Mouse (Mus musculus): ENCODE data around the gene Zfp775.

Zfp775 gene

GRCm38 (mm10) chr6:48628808-48629660 lies 27.2 kb downstream of the Zfp775 start:
- no peak for DNase-seq (ENCODE audit: low read depth)

DNA sequence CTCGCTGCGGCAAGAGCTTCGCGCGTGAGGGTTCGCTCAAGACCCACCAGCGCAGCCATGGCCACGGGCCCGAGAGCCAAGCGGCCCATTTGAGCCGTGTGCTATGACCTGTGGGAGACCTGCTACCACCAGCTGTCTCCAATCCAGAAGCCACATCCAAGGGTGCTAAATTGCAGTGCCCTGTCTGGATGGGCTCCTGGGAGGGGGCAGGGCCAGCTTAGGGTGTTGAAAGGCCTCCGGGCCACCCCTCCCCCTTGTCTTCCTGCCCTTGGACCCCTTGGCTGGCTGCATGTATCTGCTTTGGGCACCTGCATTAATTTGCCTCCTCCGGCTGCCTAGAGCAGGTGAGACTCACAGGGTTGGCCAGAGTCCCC lies 27.8 kb downstream of the Zfp775 start:
- DNase-seq (ENCODE audit: low read depth) = no peak

DNA sequence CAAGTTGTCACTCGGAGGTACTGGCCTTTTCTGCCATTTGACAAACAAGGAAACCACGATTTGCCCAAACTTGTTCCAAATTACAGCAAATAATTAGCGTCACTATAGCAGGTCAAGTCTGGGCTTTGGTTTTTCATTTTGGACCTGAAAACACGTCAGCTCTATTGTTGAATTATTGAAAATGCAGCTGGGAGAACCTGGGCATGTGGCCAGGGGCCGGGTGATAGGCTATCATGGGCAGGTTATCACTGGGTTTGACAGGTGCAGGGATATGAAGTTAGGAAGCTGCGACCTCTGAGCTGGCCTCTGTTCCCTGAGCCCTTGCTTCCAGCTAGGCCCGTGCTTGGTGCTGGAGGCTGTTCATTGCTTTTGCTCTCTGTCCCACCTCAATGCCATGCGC lies 29.0 kb downstream of the Zfp775 start:
- no peak for DNase-seq (ENCODE audit: low read depth)

GRCm38 (mm10) chr6:48635105-48635504 lies 33.2 kb downstream of the Zfp775 start:
- DNase-seq (ENCODE audit: low read depth) = no peak

- no peak for DNase-seq (ENCODE audit: low read depth)
Measured at GRCm38 (mm10) chr6:48636515-48636914, 34.7 kb downstream of the Zfp775 start.

DNA sequence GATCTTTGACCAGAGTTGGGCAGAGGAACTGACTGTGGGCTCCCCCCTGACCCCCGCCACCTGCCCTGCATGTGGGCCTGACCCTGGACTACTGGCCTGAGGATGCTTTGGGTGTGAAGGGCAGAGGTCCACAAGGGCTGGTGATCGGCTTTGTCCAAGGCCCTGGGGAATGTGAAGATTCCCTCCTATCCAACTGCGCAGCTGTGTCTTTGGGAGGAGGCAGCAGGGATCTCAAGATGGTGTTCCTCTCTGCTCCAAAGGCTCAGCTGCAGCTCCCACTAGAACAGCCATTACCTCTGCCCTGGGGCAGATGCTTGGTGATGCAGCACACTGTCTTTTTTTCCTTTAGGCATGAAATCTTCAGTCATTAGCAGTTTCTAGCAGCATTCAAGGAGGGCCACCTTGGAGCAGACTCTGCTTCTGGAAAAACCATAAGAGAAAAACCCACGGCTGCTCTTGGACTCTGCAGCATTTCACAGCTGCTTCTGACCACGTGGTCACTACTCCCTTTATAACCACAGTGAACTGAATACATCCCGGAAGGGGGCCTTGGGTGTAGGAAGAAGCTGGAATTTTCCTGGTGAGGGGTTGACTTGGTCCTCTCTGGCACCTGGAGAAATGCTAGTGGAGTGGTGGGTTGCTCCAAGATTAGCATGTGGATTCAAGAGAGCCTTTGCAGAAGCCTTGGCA lies 36.1 kb downstream of the Zfp775 start:
- DNase-seq (ENCODE audit: low read depth) = no peak

- DNase-seq (ENCODE audit: low read depth) = no peak
Measured at GRCm38 (mm10) chr6:48638553-48638952, 36.7 kb downstream of the Zfp775 start.

- no peak for DNase-seq (ENCODE audit: low read depth)
Measured at GRCm38 (mm10) chr6:48641391-48641790, 39.5 kb downstream of the Zfp775 start.

DNA sequence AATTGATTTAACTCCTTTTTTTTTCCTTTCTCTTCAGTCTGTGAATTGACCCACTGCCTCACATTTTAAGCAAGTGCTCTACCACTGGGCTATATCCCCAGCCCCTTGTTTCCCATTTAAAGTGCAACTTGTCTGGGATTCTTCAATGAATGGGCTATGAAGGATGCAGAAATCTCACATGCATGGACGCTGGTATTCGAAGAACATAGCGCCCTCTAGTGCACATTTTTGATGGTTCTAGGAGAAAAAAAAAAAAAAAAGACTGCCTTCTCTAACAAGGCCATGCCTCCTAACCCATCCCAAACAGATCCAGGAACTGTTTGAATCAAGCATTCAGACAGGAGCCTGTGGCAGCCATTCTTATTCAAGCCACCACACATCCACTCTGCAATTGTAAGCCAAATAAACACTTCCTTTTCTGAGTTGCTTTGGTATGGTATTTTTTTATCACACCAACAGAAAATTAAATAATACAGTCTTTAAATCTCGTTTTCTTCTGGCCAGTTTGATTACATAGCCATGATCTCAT lies 41.0 kb downstream of the Zfp775 start:
- DNase-seq (ENCODE audit: low read depth) = peak; percentile 90

DNA sequence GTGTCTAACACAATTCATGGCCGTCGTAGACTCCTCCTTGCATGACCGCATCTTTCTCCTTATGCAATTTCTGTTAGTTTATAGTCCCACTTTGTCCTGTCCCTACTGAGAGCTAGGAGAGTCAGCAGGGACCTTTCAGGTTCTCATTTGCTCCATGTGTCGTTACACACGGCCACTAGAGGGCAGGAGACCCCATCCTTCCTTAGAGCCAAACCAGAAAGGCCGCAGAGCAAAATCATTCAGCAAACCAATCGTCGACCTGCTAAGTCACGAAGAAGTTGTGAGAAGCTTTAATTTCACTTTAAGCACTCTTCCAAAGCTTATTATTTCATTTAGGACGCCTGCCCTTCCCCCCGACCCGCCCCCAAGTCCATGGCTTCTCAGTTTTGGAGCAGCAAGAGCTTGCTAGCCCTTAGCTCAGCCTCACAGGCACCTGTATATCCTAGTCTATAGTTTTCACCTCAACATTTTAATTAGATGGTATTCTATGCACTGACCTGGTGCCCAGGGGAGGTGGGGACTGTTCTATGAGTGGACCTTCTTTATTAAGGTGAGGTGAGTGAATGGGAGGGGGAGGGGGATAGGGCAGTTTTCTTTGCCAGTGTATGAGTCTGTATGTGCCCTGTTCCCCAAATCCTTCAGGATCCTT lies 43.9 kb downstream of the Zfp775 start:
- peak; percentile 82 for DNase-seq (ENCODE audit: low read depth)

DNA sequence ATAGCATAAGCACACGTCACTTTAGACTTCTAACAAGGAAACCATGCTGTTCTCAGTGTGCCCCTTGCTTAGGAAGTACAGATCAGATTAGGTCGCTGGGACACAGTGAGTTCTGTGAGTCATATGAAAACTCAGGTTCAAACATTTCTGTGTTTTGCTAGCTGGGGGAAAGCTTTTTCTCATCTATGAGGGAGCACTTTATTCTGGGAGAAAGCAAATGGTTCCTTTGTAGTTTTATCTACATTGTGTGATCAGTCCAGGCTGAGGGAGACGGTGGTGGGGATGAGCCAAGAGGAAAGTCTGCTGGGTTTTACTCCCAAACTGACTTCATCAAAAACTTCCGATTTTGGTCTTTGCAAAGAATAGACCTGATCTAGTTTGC lies 44.4 kb downstream of the Zfp775 start:
- DNase-seq (ENCODE audit: low read depth) = no peak

- no peak for DNase-seq (ENCODE audit: low read depth)
Measured at GRCm38 (mm10) chr6:48646995-48647394, 45.1 kb downstream of the Zfp775 start, which contains the start of gene Gimap8. Gene Gimap8, plus strand, starts transcription at chr6:48647234.

DNA sequence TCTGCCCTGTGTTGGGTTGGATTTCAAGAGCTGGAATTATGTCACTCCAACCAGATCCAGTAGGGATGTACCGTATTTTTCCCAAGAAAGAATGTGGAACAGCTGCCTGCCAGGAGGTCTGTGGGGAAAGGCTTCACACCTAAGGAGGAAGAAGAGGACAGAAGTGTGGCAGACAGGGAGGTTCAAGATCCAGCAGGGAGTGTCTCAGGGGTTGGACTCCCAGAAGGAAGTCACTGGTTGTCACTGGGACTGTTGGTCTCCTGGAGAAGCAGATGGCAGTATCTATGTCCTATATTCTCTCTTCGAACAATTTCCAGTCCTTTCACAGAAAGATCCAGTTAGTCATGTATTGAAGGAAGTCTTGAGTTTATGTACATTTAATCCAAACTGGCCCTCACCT lies 45.7 kb downstream of the Zfp775 start:
- no peak for DNase-seq (ENCODE audit: low read depth)

GRCm38 (mm10) chr6:48648779-48649178 lies 46.9 kb downstream of the Zfp775 start:
- DNase-seq (ENCODE audit: low read depth) = no peak

DNA sequence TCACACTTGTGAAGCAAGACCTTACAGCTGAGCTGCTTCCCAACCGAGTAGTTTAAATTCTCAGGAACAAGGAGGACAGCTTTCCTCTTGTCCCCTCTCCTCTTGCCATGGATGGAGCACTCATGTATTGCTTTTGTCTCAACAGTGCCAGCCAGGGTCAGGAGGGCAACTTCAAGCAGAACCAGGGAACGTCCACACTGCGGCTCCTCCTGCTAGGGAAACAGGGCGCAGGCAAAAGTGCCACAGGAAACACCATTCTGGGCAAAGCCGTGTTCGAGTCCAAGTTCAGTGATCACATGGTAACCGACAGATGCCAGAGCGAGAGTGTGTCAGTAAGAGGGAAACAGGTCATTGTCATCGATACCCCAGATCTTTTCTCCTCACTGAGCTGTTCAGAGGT lies 48.2 kb downstream of the Zfp775 start:
- DNase-seq (ENCODE audit: low read depth) = no peak

- no peak for DNase-seq (ENCODE audit: low read depth)
Measured at GRCm38 (mm10) chr6:48658721-48659120, 56.9 kb downstream of the Zfp775 start.

DNA sequence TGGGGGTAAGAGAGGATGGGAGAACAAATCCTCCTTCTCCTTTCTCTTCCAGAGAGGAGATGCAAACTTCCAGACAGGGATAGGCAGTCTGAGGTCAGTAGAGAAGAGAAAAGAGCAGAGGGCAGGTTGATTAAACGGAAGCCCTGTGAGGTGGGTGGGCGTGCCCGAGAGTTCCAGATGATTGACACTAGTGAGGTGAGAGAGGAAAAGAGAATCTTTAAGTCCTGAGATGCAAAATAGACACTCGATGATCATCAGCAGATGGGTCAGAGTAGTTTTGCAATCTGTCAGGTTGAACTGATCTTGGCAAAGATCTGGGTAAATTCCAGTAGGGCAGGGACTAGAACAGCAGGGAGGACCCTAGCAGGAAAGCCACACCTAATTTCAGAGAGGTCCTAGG lies 62.9 kb downstream of the Zfp775 start:
- no peak for DNase-seq (ENCODE audit: low read depth)

DNA sequence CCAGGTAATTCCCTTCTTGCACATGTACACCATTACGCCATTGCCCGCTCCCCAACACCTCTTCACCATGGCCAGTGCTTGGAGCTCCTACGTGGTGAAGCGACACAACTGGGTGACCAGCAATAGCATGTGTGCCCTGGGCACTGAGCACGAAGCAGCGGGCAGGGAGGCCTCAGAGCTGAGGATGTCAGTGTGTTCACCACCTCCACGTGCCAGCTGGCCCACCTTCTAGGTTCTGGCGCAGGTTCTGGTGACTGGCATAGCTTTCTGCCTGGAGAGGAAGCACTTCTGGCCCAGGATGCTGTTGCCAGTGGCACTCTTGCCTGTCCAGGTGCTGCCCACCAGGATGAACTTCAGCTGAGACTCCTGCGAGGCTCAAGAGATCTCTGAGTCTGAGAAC lies 63.6 kb downstream of the Zfp775 start:
- DNase-seq (ENCODE audit: low read depth) = no peak

DNA sequence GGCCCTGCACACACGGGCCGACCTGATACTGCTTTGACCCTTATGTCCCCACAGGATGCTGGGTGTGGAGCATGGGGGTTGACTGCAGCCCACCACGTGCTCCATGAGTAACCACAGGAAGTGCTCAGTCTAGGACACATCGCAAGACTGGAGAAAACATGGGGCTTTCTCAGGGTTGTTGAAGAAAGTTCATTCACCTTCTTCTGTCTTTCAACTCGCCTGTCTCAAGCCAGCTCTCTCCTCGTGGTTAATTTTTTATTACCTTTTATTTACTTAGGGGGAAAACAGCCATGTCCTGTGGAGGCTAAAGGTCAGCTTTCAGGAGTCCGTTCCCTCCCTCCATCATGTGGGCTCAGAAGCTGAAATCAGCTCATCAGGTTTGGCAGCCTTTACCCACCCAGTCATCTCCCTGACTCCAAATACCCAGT lies 64.3 kb downstream of the Zfp775 start:
- no peak for DNase-seq (ENCODE audit: low read depth)

DNA sequence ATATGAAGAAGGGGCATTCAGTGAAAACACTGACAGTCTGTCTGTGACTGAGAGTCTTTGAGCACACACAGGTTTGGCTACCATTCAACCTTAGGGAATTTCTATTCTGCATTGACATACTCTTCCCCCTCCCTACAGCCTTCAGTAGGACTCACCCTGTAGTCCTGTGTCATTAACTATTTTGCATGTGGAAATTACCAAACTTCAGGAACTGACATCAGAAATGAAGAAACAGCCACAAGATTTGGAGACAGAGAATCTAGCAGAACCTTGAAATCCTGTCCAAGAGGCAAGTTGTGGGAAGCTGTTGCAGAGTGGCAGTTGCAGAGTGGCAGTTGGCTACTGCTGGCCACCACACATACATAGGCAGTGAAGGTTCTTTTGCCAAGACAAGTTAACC lies 66.2 kb downstream of the Zfp775 start:
- DNase-seq (ENCODE audit: low read depth) = no peak

DNA sequence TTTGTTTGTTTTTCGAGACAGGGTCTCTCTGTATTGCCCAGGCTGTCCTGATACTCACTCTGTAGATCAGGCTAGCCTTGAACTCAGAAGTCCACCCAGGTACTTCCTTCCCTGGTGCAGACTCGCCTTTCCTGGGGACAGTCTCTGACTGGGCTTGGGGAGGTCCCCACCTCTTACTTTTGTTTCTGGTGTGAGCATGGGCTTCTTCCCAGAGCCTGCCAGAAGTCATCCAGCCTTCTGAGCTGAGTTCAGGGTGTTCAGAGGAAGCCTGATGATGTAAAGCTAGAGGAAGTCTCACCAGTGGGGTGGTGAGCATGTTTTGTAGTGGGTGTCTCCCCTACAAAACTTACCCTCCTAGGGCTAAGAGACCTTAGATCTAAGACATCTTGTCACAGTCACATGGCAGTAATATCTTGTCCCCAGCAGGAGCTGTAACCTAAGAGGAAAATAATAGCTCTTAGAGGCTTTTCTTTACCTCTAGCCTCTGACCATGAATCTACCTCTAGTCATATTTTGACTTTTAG lies 67.6 kb downstream of the Zfp775 start:
- no peak for DNase-seq (ENCODE audit: low read depth)
